Mouse (Mus musculus): ENCODE data around the gene Arid1a.
A peak's percentile ranks its signal among the peaks of the same experiment; 100 is the strongest.

- peak; percentile 60; the same call in 1 of the 2 replicates for TF ChIP-seq POLR2A (IDR thresholded peaks at IDR 0.05; ENCODE audit: extremely low read depth, insufficient read depth, low read length)
- TF ChIP-seq CTCF (IDR thresholded peaks at IDR 0.05; ENCODE audit: extremely low read depth, insufficient read depth, low read length) = no peak
Observed at GRCm38 (mm10) chr4:133754238-133754637, 2.3 kb downstream of the Arid1a start.

All from cortical plate, adult 2 months (tissue).